28 mouse cellular contexts compared by ENCODE assay signal in the genomic region with DNA sequence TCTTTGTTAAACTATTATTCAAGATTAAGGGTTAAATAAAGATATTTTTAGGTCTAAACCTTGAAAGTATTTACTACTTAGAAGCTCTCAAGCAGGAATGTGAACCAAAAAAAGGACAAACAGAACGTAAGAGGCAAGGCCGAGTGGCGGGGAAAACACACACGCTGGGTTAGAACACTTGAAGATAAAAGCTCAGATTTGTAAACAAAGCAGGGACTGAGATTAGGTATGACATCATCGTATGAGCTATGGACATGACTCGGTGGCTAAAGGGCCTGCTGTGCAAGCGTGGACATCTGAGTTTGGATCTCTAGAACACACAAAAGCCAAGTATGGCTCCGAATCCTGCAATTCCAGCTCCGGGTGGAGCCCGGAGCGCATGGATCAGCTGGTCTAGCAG. TPM values are rescaled to one million over a fixed set of nuclear protein-coding genes. Genes with fewer than 3 reads are reported as not detected.
A peak's percentile ranks its signal among the peaks of the same experiment; 100 is the strongest.
DNase-seq lines count a peak whose midpoint lies in the region; ATAC-seq and TF ChIP-seq lines count a peak whose summit lies in the region.
"Had no signal": no experiment of that assay in that cellular context is flagged by ENCODE, and none has a peak within 500 bp of the region (broad histone marks: within the 10 kb centered on the region; RNA-seq: fewer than 3 reads in every experiment).

No protein-coding gene starts in this region.

- peaks cover 7% of the 10 kb centered on the region in 2 experiments; a peak in 3 of 4 replicates for H3K4me1 ChIP-seq in heart, embryonic 14.5 days (ENCODE audit: control insufficient read depth in 2 of 2, insufficient read depth in 2 of 2, low read length in 2 of 2)
- H3K4me1 ChIP-seq in lung, adult 2 months (ENCODE audit: control insufficient read depth, insufficient read depth, low read length) = no peaks in the 10 kb centered on the region; the same call in 1 of the 2 replicates
- H3K4me1 ChIP-seq in stomach, embryonic 15.5 days = no peaks in the 10 kb centered on the region
- H3K4me1 ChIP-seq: forebrain, embryonic 13.5 days; heart, embryonic 10.5 days; hindbrain, embryonic 13.5 days; midbrain, embryonic 12.5 days; neural tube, embryonic 13.5 days had no signal

- no peaks in the 10 kb centered on the region for H3K27me3 ChIP-seq in heart, embryonic 14.5 days (ENCODE audit: control insufficient read depth, insufficient read depth, low read length)
- H3K27me3 ChIP-seq in stomach, embryonic 15.5 days (replicated peaks) = no peaks in the 10 kb centered on the region
- H3K27me3 ChIP-seq: forebrain, embryonic 13.5 days; hindbrain, embryonic 13.5 days; limb, embryonic 13.5 days; midbrain, embryonic 12.5 days; neural tube, embryonic 13.5 days had no signal

- no peak overlapping the region for H3K4me2 ChIP-seq in heart, embryonic 14.5 days (ENCODE audit: low read length)
- H3K4me2 ChIP-seq in stomach, embryonic 15.5 days = no peak overlapping the region
- H3K4me2 ChIP-seq: forebrain, embryonic 13.5 days; hindbrain, embryonic 13.5 days; limb, embryonic 13.5 days; liver, embryonic 11.5 days; midbrain, embryonic 12.5 days; neural tube, embryonic 13.5 days had no signal

- ATAC-seq in heart, embryonic 14.5 days (ENCODE audit: insufficient number of reproducible peaks, insufficient read depth, low FRiP score, low read depth) = no peak
- peak; percentile 53; the same call in 1 of the 2 replicates for ATAC-seq in stomach, embryonic 15.5 days (ENCODE audit: insufficient read depth, low FRiP score, low read depth)
- ATAC-seq: forebrain, embryonic 13.5 days; intestine, embryonic 16.5 days; Patski had no signal

- H3K4me3 ChIP-seq in heart, embryonic 14.5 days (ENCODE audit: control insufficient read depth in 1 of 2, insufficient read depth in 1 of 2, low read depth in 1 of 2, low read length in 2 of 2) = no peak overlapping the region
- no peak overlapping the region for H3K4me3 ChIP-seq in lung, adult 2 months (replicated peaks; ENCODE audit: extremely low read depth, low read depth, low read length)
- H3K4me3 ChIP-seq in stomach, embryonic 15.5 days (replicated peaks) = no peak overlapping the region
- H3K4me3 ChIP-seq: forebrain, embryonic 13.5 days; heart, embryonic 10.5 days; hindbrain, embryonic 13.5 days; layer of hippocampus, adult 2 months; limb, embryonic 13.5 days; midbrain, embryonic 12.5 days; neural tube, embryonic 13.5 days had no signal

- H3K9ac ChIP-seq in heart, embryonic 14.5 days (ENCODE audit: low read length) = no peak overlapping the region
- no peak overlapping the region for H3K9ac ChIP-seq in stomach, embryonic 15.5 days
- H3K9ac ChIP-seq: forebrain, embryonic 13.5 days; hindbrain, embryonic 13.5 days; limb, embryonic 13.5 days; midbrain, embryonic 12.5 days; neural tube, embryonic 13.5 days had no signal

- no peaks in the 10 kb centered on the region for H3K36me3 ChIP-seq in heart, embryonic 14.5 days (ENCODE audit: control insufficient read depth, insufficient read depth, low read length)
- H3K36me3 ChIP-seq in stomach, embryonic 15.5 days = no peaks in the 10 kb centered on the region
- H3K36me3 ChIP-seq: G1E; heart, embryonic 10.5 days; hindbrain, embryonic 13.5 days; limb, embryonic 13.5 days; midbrain, embryonic 12.5 days; neural tube, embryonic 13.5 days had no signal

- no peak for TF ChIP-seq POLR2A in lung, adult 2 months (IDR thresholded peaks at IDR 0.05; ENCODE audit: borderline replicate concordance, extremely low read depth, low read depth, low read length)

- 42% methylated on average over 11 of the region's 11 CpGs for WGBS in heart, embryonic 14.5 days
- WGBS in lung, adult 2 months = 50% methylated on average over 11 of the region's 11 CpGs
- WGBS in stomach, embryonic 15.5 days = 57% methylated on average over 11 of the region's 11 CpGs

- no peak for TF ChIP-seq CTCF in lung, adult 2 months (IDR thresholded peaks at IDR 0.05; ENCODE audit: insufficient read depth, low read length)

- no peaks in the 10 kb centered on the region for H3K9me3 ChIP-seq in heart, embryonic 14.5 days (ENCODE audit: control insufficient read depth, low read length)
- no peaks in the 10 kb centered on the region for H3K9me3 ChIP-seq in stomach, embryonic 15.5 days
- H3K9me3 ChIP-seq: forebrain, embryonic 13.5 days; G1E; heart, embryonic 10.5 days; hindbrain, embryonic 13.5 days; limb, embryonic 13.5 days; midbrain, embryonic 12.5 days; neural tube, embryonic 13.5 days had no signal

- DNase-seq in heart, adult 8-10 months (ENCODE audit: low spot score) = no peak
- DNase-seq in lung, adult 2 months = peak; percentile 37
- peak; percentile 39 for DNase-seq in lung, postnatal 10 days
- DNase-seq in thymus, postnatal 14 days = no peak
- DNase-seq in adrenal gland, postnatal 14 days = no peak
- DNase-seq: adrenal gland, postnatal 25 days; cerebellum, adult 2 months; cerebellum, postnatal 25 days; gastrocnemius, postnatal 10 days; heart, postnatal 4 days; kidney, postnatal 36 days; right cerebral cortex, adult 18-20 months; spleen, adult 18-20 months; thymus, adult 2 months; thymus, postnatal 4 days had no signal

- H3K27ac ChIP-seq in heart, embryonic 14.5 days (replicated peaks in 1 of 2; ENCODE audit: control insufficient read depth in 1 of 2, insufficient read depth in 1 of 2, low read depth in 2 of 2, low read length in 2 of 2) = peak overlapping the region; percentile 4 to 34; a peak in 3 of 4 replicates
- H3K27ac ChIP-seq in stomach, embryonic 15.5 days = no peak overlapping the region
- H3K27ac ChIP-seq: forebrain, embryonic 13.5 days; heart, embryonic 10.5 days; hindbrain, embryonic 13.5 days; layer of hippocampus, adult 2 months; limb, embryonic 13.5 days; midbrain, embryonic 12.5 days; neural tube, embryonic 13.5 days had no signal

RNA-seq across cellular contexts. Expression of gene Pde7b, which starts 29.2 kb away (rescaled TPM):
- 12.2 and 12.3 TPM in 2 replicates for polyA plus RNA-seq in heart, embryonic 14.5 days (2014; fragmentation: Nextera tagmentation; extraction: Ambion mirVana)
- total RNA-seq in heart, adult 8-10 months (2022) = 10 to 100 TPM; 52.7 to 61.4 (median 57.3) TPM
- polyA plus RNA-seq in lung, adult 2 months (2012; rRNA removed) = 17.7 and 18.7 TPM in 2 replicates
- 3.7 and 3.9 TPM in 2 replicates for polyA plus RNA-seq in stomach, embryonic 15.5 days (2015; fragmentation: Nextera tagmentation; extraction: Ambion mirVana)
- 17.4 and 19.0 TPM in 2 replicates for total RNA-seq in adrenal gland, postnatal 14 days (2021)
- polyA plus RNA-seq: G1E had no signal

Comparison
In these comparisons a context has a peak if more than half of its experiments do, and no peak if none do; other contexts are left out.
1. DNase-seq: peak in lung, adult 2 months (single experiment) and lung, postnatal 10 days (single experiment); none in heart, adult 8-10 months (single experiment), thymus, postnatal 14 days (single experiment) and adrenal gland, postnatal 14 days (single experiment).